ENCODE assay signal across 9 mouse cellular contexts in genomic region chr16:34605679-34606078, GRCm38 (mm10). TPM values are rescaled to one million over a fixed set of nuclear protein-coding genes. Genes with fewer than 3 reads are reported as not detected.
DNase-seq lines count a peak whose midpoint lies in the region; ATAC-seq and TF ChIP-seq lines count a peak whose summit lies in the region.
"Had no signal": no experiment of that assay in that cellular context is flagged by ENCODE, and none has a peak within 500 bp of the region (broad histone marks: within the 10 kb centered on the region; RNA-seq: fewer than 3 reads in every experiment).

No protein-coding gene starts in this region.

- no peak overlapping the region for H3K27ac ChIP-seq in forebrain, postnatal 0 days (ENCODE audit: low read depth, low read length)
- no peak overlapping the region for H3K27ac ChIP-seq in forebrain, embryonic 15.5 days (replicated peaks)

- no peaks in the 10 kb centered on the region for H3K36me3 ChIP-seq in forebrain, postnatal 0 days (ENCODE audit: insufficient read depth)
- no peaks in the 10 kb centered on the region for H3K36me3 ChIP-seq in forebrain, embryonic 15.5 days

- ATAC-seq in forebrain, postnatal 0 days, result no peak
- no peak for ATAC-seq in forebrain, embryonic 15.5 days (replicated peaks)
- no peak for ATAC-seq in megakaryocyte-erythroid progenitor cell, adult 5-6 weeks (replicated peaks; ENCODE audit: low FRiP score, low TSS enrichment, poor library complexity, severe bottlenecking)
- no peak for ATAC-seq in erythroblast, adult 5-6 weeks (replicated peaks; ENCODE audit: low FRiP score, poor library complexity, severe bottlenecking)

- WGBS in forebrain, postnatal 0 days, result 31% methylated on average over 3 of the region's 3 CpGs
- 36% methylated on average over 3 of the region's 3 CpGs for WGBS in forebrain, embryonic 15.5 days

- H3K4me2 ChIP-seq in forebrain, postnatal 0 days (ENCODE audit: low read depth), result no peak overlapping the region
- H3K4me2 ChIP-seq in forebrain, embryonic 15.5 days (replicated peaks), result no peak overlapping the region

- H3K9ac ChIP-seq in forebrain, postnatal 0 days, result no peak overlapping the region
- H3K9ac ChIP-seq in forebrain, embryonic 15.5 days (replicated peaks), result no peak overlapping the region

- DNase-seq in forebrain, postnatal 0 days, result no peak
- peak; percentile 10 for DNase-seq in ES-CJ7 (ENCODE audit: low read depth, low spot score)
- peak; percentile 59 for DNase-seq in embryo, embryonic 11 days
- peak; percentile 21 for DNase-seq in kidney, adult 11 months
- peak; percentile 70 for DNase-seq in lung, postnatal 25 days (ENCODE audit: low spot score)

- no peaks in the 10 kb centered on the region for H3K4me1 ChIP-seq in forebrain, postnatal 0 days (ENCODE audit: insufficient read depth)
- H3K4me1 ChIP-seq in forebrain, embryonic 15.5 days, result no peaks in the 10 kb centered on the region

- H3K27me3 ChIP-seq in forebrain, postnatal 0 days (ENCODE audit: insufficient read depth, low read length), result no peaks in the 10 kb centered on the region
- no peaks in the 10 kb centered on the region for H3K27me3 ChIP-seq in forebrain, embryonic 15.5 days

- H3K9me3 ChIP-seq in forebrain, postnatal 0 days (ENCODE audit: low read length), result no peaks in the 10 kb centered on the region
- no peaks in the 10 kb centered on the region for H3K9me3 ChIP-seq in forebrain, embryonic 15.5 days

- H3K4me3 ChIP-seq in forebrain, postnatal 0 days (ENCODE audit: low read depth, low read length), result no peak overlapping the region
- H3K4me3 ChIP-seq in forebrain, embryonic 15.5 days, result no peak overlapping the region
- H3K4me3 ChIP-seq: erythroblast, embryonic 14.5 days had no signal

- peak; percentile 59 for TF ChIP-seq CTCF in forebrain, postnatal 0 days (IDR thresholded peaks at IDR 0.05; ENCODE audit: low read depth)

RNA-seq across cellular contexts. Expression of gene Kalrn, which starts 32.3 kb away (rescaled TPM):
- 134 and 148 TPM in 2 replicates for total RNA-seq in forebrain, postnatal 0 days (2014; rRNA removed)
- 16.4 and 23.6 TPM in 2 replicates for polyA plus RNA-seq in forebrain, postnatal 0 days (2015; fragmentation: Nextera tagmentation; extraction: Ambion mirVana)
- 36.4 and 38.8 TPM in 2 replicates for polyA plus RNA-seq in forebrain, embryonic 15.5 days (2015; fragmentation: Nextera tagmentation; extraction: Ambion mirVana)
- 1.6 and 1.7 TPM in 2 replicates for total RNA-seq in megakaryocyte-erythroid progenitor cell, adult 5-6 weeks (2014; fragmentation: Nextera tagmentation)
- total RNA-seq in megakaryocyte-erythroid progenitor cell, adult 5-6 weeks (2017), result 3.7 and 4.3 TPM in 2 replicates
- not detected in 2 replicates for total RNA-seq in erythroblast, adult 5-6 weeks (2015; ENCODE audit: low replicate concordance)
- 0.84 and 0.94 TPM in 2 replicates for total RNA-seq in erythroblast, adult 5-6 weeks (2017; ENCODE audit: low replicate concordance)

RNA-seq across cellular contexts. Expression of gene Ropn1, which starts 44.0 kb away (rescaled TPM):
- total RNA-seq in forebrain, postnatal 0 days (2014; rRNA removed), result not detected in 2 replicates
- not detected in 2 replicates for polyA plus RNA-seq in forebrain, postnatal 0 days (2015; fragmentation: Nextera tagmentation; extraction: Ambion mirVana)
- not detected in 2 replicates for polyA plus RNA-seq in forebrain, embryonic 15.5 days (2015; fragmentation: Nextera tagmentation; extraction: Ambion mirVana)
- not detected in 2 replicates for total RNA-seq in megakaryocyte-erythroid progenitor cell, adult 5-6 weeks (2014; fragmentation: Nextera tagmentation)
- total RNA-seq in megakaryocyte-erythroid progenitor cell, adult 5-6 weeks (2017), result not detected in 2 replicates
- total RNA-seq in erythroblast, adult 5-6 weeks (2015; ENCODE audit: low replicate concordance), result not detected in 2 replicates
- not detected in 2 replicates for total RNA-seq in erythroblast, adult 5-6 weeks (2017; ENCODE audit: low replicate concordance)
- polyA plus RNA-seq: erythroblast, embryonic 14.5 days had no signal

Comparison
In these comparisons a context has a peak if more than half of its experiments do, and no peak if none do; other contexts are left out.
1. RNA of gene Kalrn, which starts 32.3 kb away (total RNA-seq): 134 to 148 TPM in forebrain, postnatal 0 days; 1.6 to 4.3 TPM in megakaryocyte-erythroid progenitor cell, adult 5-6 weeks and 0.84 to 0.94 TPM in erythroblast, adult 5-6 weeks; every median in the first group is over 10 times any median in the second.